Mouse (Mus musculus): Measurements from ENCODE around the gene Cox14.

DNA sequence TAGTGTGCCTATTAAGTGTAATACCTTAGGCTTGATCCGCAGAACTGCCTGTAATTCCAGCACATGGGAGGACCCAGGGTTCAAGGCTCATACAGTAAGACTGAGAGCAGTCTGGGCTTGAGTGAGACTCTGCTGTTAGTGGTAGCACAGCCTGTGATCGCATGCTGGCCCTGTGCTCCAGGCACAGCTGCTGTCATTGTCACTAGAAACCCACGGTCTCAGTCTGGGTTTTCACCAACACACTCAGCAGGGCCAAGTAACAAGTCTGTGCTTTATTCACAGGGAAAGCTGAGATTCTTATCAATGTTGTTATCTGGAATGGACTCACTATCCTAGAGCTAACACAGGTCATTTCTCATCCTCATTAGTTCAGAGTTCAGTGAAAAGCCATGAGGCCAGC is 28.8 kb downstream of the Cox14 start:
- TF ChIP-seq POLR2A (IDR thresholded peaks at IDR 0.05; ENCODE audit: low read depth, low read length) (no peak), CTCF (conservative IDR thresholded peaks at IDR 0.05; ENCODE audit: insufficient read depth, insufficient read length, low read depth, low read length) (no peak)
